In genomic region chr1:169400841-169401240, GRCm38 (mm10) we compare ENCODE assay signal across 19 mouse cellular contexts.
"Had no signal": no experiment of that assay in that cellular context is flagged by ENCODE, and none has a peak within 500 bp of the region (broad histone marks: within the 10 kb centered on the region; RNA-seq: fewer than 3 reads in every experiment).

No protein-coding gene starts in this region.

- H3K9me3 ChIP-seq: limb, embryonic 10.5 days; limb, embryonic 13.5 days; liver, embryonic 13.5 days; neural tube, embryonic 12.5 days; stomach, embryonic 15.5 days had no signal

- H3K4me2 ChIP-seq: limb, embryonic 13.5 days; liver, embryonic 13.5 days; lung, embryonic 14.5 days; midbrain, embryonic 11.5 days; neural tube, embryonic 12.5 days; stomach, embryonic 15.5 days had no signal

- H3K4me1 ChIP-seq: limb, embryonic 13.5 days; liver, embryonic 13.5 days; megakaryocyte, embryonic 14.5 days; neural tube, embryonic 12.5 days; stomach, embryonic 15.5 days had no signal

- ATAC-seq: lung, postnatal 0 days had no signal

- H3K36me3 ChIP-seq: limb, embryonic 10.5 days; limb, embryonic 13.5 days; liver, embryonic 13.5 days; neural tube, embryonic 12.5 days; stomach, embryonic 15.5 days had no signal

- H3K27me3 ChIP-seq: limb, embryonic 13.5 days; liver, embryonic 13.5 days; megakaryocyte, embryonic 14.5 days; neural tube, embryonic 12.5 days; stomach, embryonic 15.5 days had no signal

- H3K4me3 ChIP-seq: limb, embryonic 10.5 days; limb, embryonic 13.5 days; liver, embryonic 13.5 days; megakaryocyte, embryonic 14.5 days; neural tube, embryonic 12.5 days; stomach, embryonic 15.5 days had no signal

- DNase-seq: kidney, adult 18-20 months; kidney, adult 9 months; kidney, postnatal 14 days; kidney, postnatal 4 days; liver; liver, embryonic 13.5 days; lung, embryonic 14.5 days; midbrain, embryonic 14.5 days; retina, postnatal 1 day; right cerebral cortex, postnatal 25 days; spleen, adult 18-20 months; thymus, postnatal 25 days had no signal

- H3K27ac ChIP-seq: limb, embryonic 10.5 days; limb, embryonic 13.5 days; liver, embryonic 13.5 days; neural tube, embryonic 12.5 days; stomach, embryonic 15.5 days had no signal

- H3K9ac ChIP-seq: limb, embryonic 13.5 days; liver, embryonic 13.5 days; lung, embryonic 14.5 days; neural tube, embryonic 12.5 days; stomach, embryonic 15.5 days had no signal
